Mouse (Mus musculus): ENCODE data around the gene Plaur. TPM values are rescaled to one million over a fixed set of nuclear protein-coding genes. Genes with fewer than 3 reads are reported as not detected.
"Not testable (repeated sequence)": the region's sequence is repeated elsewhere in the genome, so short reads cannot be mapped to it uniquely, and the experiment has no call there.

Gene Plaur
- polyA plus RNA-seq, 1 experiment from 2014 or later: 14.4 TPM

- Histone ChIP-seq H3K36me3 (no peaks in the 10 kb centered on the region), H3K4me1 (peaks cover 28% of the 10 kb centered on the region), H3K4me3 (replicated peaks) (peak within 1 kb of the TSS; percentile 74), H3K9me3 (replicated peaks) (no peaks in the 10 kb centered on the region), H3K9ac (peak within 1 kb of the TSS; percentile 64), H3K4me2 (peak within 1 kb of the TSS; percentile 95), H3K27me3 (peaks cover 41% of the 10 kb centered on the region; the same call in 1 of the 2 replicates), H3K27ac (no peak within 1 kb of the TSS)
- WGBS: under 1% methylated on average over 75 of the region's 83 CpGs
- ATAC-seq (replicated peaks; ENCODE audit: low FRiP score): peak; percentile 80
These were observed 19.4 kb downstream of the Plaur start, which contains the start of gene Cadm4 for GRCm38 (mm10) chr7:24481474-24482207. Gene Cadm4, plus strand, starts transcription at chr7:24482023.

- Histone ChIP-seq H3K4me2 (peak overlapping the region; percentile 95), H3K4me1 (peaks cover 34% of the 10 kb centered on the region), H3K9ac (peak overlapping the region; percentile 64), H3K9me3 (replicated peaks) (no peaks in the 10 kb centered on the region), H3K27ac (no peak overlapping the region), H3K4me3 (replicated peaks) (peak overlapping the region; percentile 74), H3K36me3 (no peaks in the 10 kb centered on the region), H3K27me3 (peaks cover 41% of the 10 kb centered on the region; the same call in 1 of the 2 replicates)
- peak; percentile 12 for ATAC-seq (replicated peaks; ENCODE audit: low FRiP score)
- WGBS: under 1% methylated on average over 24 of the region's 38 CpGs
These were observed 20.1 kb downstream of the Plaur start for GRCm38 (mm10) chr7:24482208-24483020.

- 44% methylated on average over 6 of the region's 6 CpGs for WGBS
- not testable (repeated sequence) for H3K4me3 ChIP-seq (replicated peaks); H3K36me3 ChIP-seq; H3K9ac ChIP-seq; H3K9me3 ChIP-seq (replicated peaks); H3K27ac ChIP-seq; ATAC-seq (replicated peaks; ENCODE audit: low FRiP score)
- peaks cover 34% of the 10 kb centered on the region for H3K4me1 ChIP-seq
- H3K27me3 ChIP-seq: peaks cover 41% of the 10 kb centered on the region; the same call in 1 of the 2 replicates
- H3K4me2 ChIP-seq: peak overlapping the region; percentile 95; the same call in 1 of the 2 replicates
These were observed 21.0 kb downstream of the Plaur start for GRCm38 (mm10) chr7:24483291-24483690.

- Histone ChIP-seq H3K4me3 (replicated peaks) (no peak overlapping the region), H3K4me2 (no peak overlapping the region), H3K36me3 (no peaks in the 10 kb centered on the region), H3K9ac (no peak overlapping the region), H3K4me1 (peaks cover 29% of the 10 kb centered on the region), H3K9me3 (replicated peaks) (no peaks in the 10 kb centered on the region), H3K27me3 (peaks cover 33% of the 10 kb centered on the region; the same call in 1 of the 2 replicates), H3K27ac (no peak overlapping the region)
- no peak for ATAC-seq (replicated peaks; ENCODE audit: low FRiP score)
- WGBS: 81% methylated on average over 9 of the region's 9 CpGs
These were observed 23.2 kb downstream of the Plaur start for GRCm38 (mm10) chr7:24485481-24485880.

GRCm38 (mm10) chr7:24486654-24487130 is 24.4 kb downstream of the Plaur start:
- Histone ChIP-seq H3K9ac (no peak overlapping the region), H3K4me3 (replicated peaks) (no peak overlapping the region), H3K36me3 (no peaks in the 10 kb centered on the region), H3K4me1 (peaks cover 19% of the 10 kb centered on the region), H3K27ac (peak overlapping the region; percentile 19; the same call in 1 of the 2 replicates), H3K9me3 (replicated peaks) (no peaks in the 10 kb centered on the region), H3K4me2 (0 out of 2 replicates have a peak overlapping the region, but pooled peaks have one; percentile 16), H3K27me3 (peaks cover 22% of the 10 kb centered on the region; the same call in 1 of the 2 replicates)
- 38% methylated on average over 9 of the region's 9 CpGs for WGBS
- ATAC-seq (replicated peaks; ENCODE audit: low FRiP score): peak; percentile 38

- Histone ChIP-seq H3K4me2 (no peak overlapping the region), H3K36me3 (no peaks in the 10 kb centered on the region), H3K9ac (no peak overlapping the region), H3K27ac (no peak overlapping the region), H3K27me3 (peaks cover 19% of the 10 kb centered on the region; the same call in 1 of the 2 replicates), H3K4me3 (replicated peaks) (no peak overlapping the region), H3K4me1 (peaks cover 19% of the 10 kb centered on the region), H3K9me3 (replicated peaks) (no peaks in the 10 kb centered on the region)
- 34% methylated on average over 3 of the region's 3 CpGs for WGBS
- ATAC-seq (replicated peaks; ENCODE audit: low FRiP score): no peak
These were observed 25.1 kb downstream of the Plaur start for GRCm38 (mm10) chr7:24487403-24487802.

GRCm38 (mm10) chr7:24488303-24488702 is 26.0 kb downstream of the Plaur start:
- H3K4me1 ChIP-seq: peaks cover 12% of the 10 kb centered on the region
- no peak for ATAC-seq (replicated peaks; ENCODE audit: low FRiP score)
- H3K9ac ChIP-seq: no peak overlapping the region
- H3K4me3 ChIP-seq (replicated peaks): no peak overlapping the region
- H3K4me2 ChIP-seq: no peak overlapping the region
- no peaks in the 10 kb centered on the region for H3K9me3 ChIP-seq (replicated peaks)
- WGBS: 85% methylated on average over 8 of the region's 8 CpGs
- H3K27me3 ChIP-seq: peaks cover 12% of the 10 kb centered on the region; the same call in 1 of the 2 replicates
- H3K27ac ChIP-seq: no peak overlapping the region
- H3K36me3 ChIP-seq: no peaks in the 10 kb centered on the region

- Histone ChIP-seq H3K4me1 (peaks cover 29% of the 10 kb centered on the region), H3K27me3 (peaks cover 47% of the 10 kb centered on the region), H3K9ac (peak overlapping the region; percentile 28; the same call in 1 of the 2 replicates), H3K36me3 (no peaks in the 10 kb centered on the region; the same call in 1 of the 2 replicates), H3K9me3 (replicated peaks) (no peaks in the 10 kb centered on the region), H3K4me2 (peak overlapping the region; percentile 69), H3K27ac (peak overlapping the region; percentile 28; the same call in 1 of the 2 replicates), H3K4me3 (replicated peaks) (peak overlapping the region; percentile 39)
- WGBS: 7% methylated on average over 43 of the region's 43 CpGs
- ATAC-seq (replicated peaks; ENCODE audit: low FRiP score): peak; percentile 85
These were observed 37.7 kb downstream of the Plaur start for GRCm38 (mm10) chr7:24499856-24500577.

GRCm38 (mm10) chr7:24500929-24501328 is 38.6 kb downstream of the Plaur start:
- peaks cover 47% of the 10 kb centered on the region for H3K27me3 ChIP-seq
- 42% methylated on average over 7 of the region's 7 CpGs for WGBS

GRCm38 (mm10) chr7:24501492-24501891 is 39.2 kb downstream of the Plaur start:
- Histone ChIP-seq H3K9me3 (replicated peaks) (no peaks in the 10 kb centered on the region), H3K4me3 (replicated peaks) (no peak overlapping the region), H3K36me3 (no peaks in the 10 kb centered on the region; the same call in 1 of the 2 replicates), H3K27ac (no peak overlapping the region), H3K27me3 (peaks cover 47% of the 10 kb centered on the region), H3K9ac (no peak overlapping the region), H3K4me2 (no peak overlapping the region), H3K4me1 (peaks cover 44% of the 10 kb centered on the region)
- ATAC-seq (replicated peaks; ENCODE audit: low FRiP score): no peak
- 62% methylated on average over 21 of the region's 21 CpGs for WGBS

More at GRCm38 (mm10) chr7:24500929-24501328, 38.6 kb downstream of the Plaur start:
- Histone ChIP-seq H3K4me3 (replicated peaks) (no peak overlapping the region), H3K9me3 (replicated peaks) (no peaks in the 10 kb centered on the region), H3K4me1 (peaks cover 38% of the 10 kb centered on the region), H3K4me2 (no peak overlapping the region), H3K9ac (no peak overlapping the region), H3K27ac (no peak overlapping the region), H3K36me3 (no peaks in the 10 kb centered on the region; the same call in 1 of the 2 replicates)
- no peak for ATAC-seq (replicated peaks; ENCODE audit: low FRiP score)

GRCm38 (mm10) chr7:24504004-24504403 is 41.7 kb downstream of the Plaur start:
- WGBS: 31% methylated on average over 10 of the region's 10 CpGs
- ATAC-seq (replicated peaks; ENCODE audit: low FRiP score): no peak
- H3K9me3 ChIP-seq (replicated peaks): no peaks in the 10 kb centered on the region
- H3K36me3 ChIP-seq: no peaks in the 10 kb centered on the region; the same call in 1 of the 2 replicates
- H3K4me1 ChIP-seq: peaks cover 56% of the 10 kb centered on the region
- H3K27ac ChIP-seq: no peak overlapping the region
- H3K4me2 ChIP-seq: peak overlapping the region; percentile 5; the same call in 1 of the 2 replicates
- peaks cover 34% of the 10 kb centered on the region for H3K27me3 ChIP-seq
- H3K9ac ChIP-seq: no peak overlapping the region
- H3K4me3 ChIP-seq (replicated peaks): no peak overlapping the region

Data from kidney, embryonic 15.5 days (tissue).